In genomic region chr12:80046625-80047303, GRCm38 (mm10) we compare ENCODE assay signal across 8 mouse cellular contexts.
DNase-seq lines count a peak whose midpoint lies in the region; ATAC-seq lines count a peak whose summit lies in the region.

No protein-coding gene starts in this region.

- DNase-seq in kidney, postnatal 14 days, result peak; percentile 22
- no peak for DNase-seq in kidney, adult 11 months
- peak; percentile 56 for DNase-seq in brain, adult 2 months (ENCODE audit: low read depth, low spot score)
- no peak for DNase-seq in kidney, adult 9 months
- DNase-seq in cerebellum, adult 11 months, result no peak

- peak; percentile 89 to 94 for ATAC-seq in hematopoietic stem cell, adult 5-6 weeks (replicated peaks in 1 of 2; ENCODE audit: insufficient read depth in 1 of 2, low FRiP score in 2 of 2, low TSS enrichment in 1 of 2, low read depth in 1 of 2, poor library complexity in 2 of 2, severe bottlenecking in 2 of 2)
- peak; percentile 93 for ATAC-seq in monocyte, adult 5-6 weeks (replicated peaks; ENCODE audit: insufficient number of reproducible peaks, low FRiP score, low TSS enrichment, poor library complexity, severe bottlenecking)
- ATAC-seq in inflammation-experienced regulatory T-cells, adult 6 months, result no peak

Comparison
In these comparisons a context has a peak if more than half of its experiments do, and no peak if none do; other contexts are left out.
1. DNase-seq: peak in kidney, postnatal 14 days (single experiment) and brain, adult 2 months (single experiment); none in kidney, adult 11 months (single experiment), kidney, adult 9 months (single experiment) and cerebellum, adult 11 months (single experiment).